Mouse (Mus musculus) bone marrow macrophage, adult 2 months (primary cell): Measurements from ENCODE around the gene Zfp366. TPM values are rescaled to one million over a fixed set of nuclear protein-coding genes. Genes with fewer than 3 reads are reported as not detected.

Experiments used
- H3K27ac ChIP-seq: 2 replicates; pipeline ENCODE4 v1.5.1; 2012; ENCODE audit warnings: low read depth, low read length; ENCODE audit not compliant: insufficient read depth
- H3K4me1 ChIP-seq: 2 replicates; pipeline ENCODE4 v1.6.1; 2012; ENCODE audit warnings: low read length; ENCODE audit not compliant: control insufficient read depth, insufficient read depth
- H3K4me3 ChIP-seq: 2 replicates; pipeline ENCODE4 v1.5.1; 2012; ENCODE audit warnings: mild to moderate bottlenecking, low read length, moderate library complexity; ENCODE audit not compliant: insufficient read depth
- CTCF ChIP-seq: IDR thresholded peaks from 2 replicates; pipeline ENCODE4 v1.5.1; 2012; ENCODE audit warnings: low read depth, mild to moderate bottlenecking, low read length, moderate library complexity
- POLR2A ChIP-seq: IDR thresholded peaks from 2 replicates; pipeline ENCODE4 v1.6.1; 2012; ENCODE audit warnings: mild to moderate bottlenecking, low read depth, low read length, borderline replicate concordance
- polyA plus RNA-seq: library from polyadenylated mRNA; stranded (reverse); fragments of >200 nt; gene quantifications from 2 replicates; pipeline ENCODE4 v1.2.4, GENCODE M21; 2012; ENCODE audit not compliant: missing spikeins, insufficient read depth, insufficient read length

The Zfp366 gene
- polyA plus RNA-seq: 0.25 and 0.31 TPM in 2 replicates

GRCm38 (mm10) chr13:99184155-99184886 is at the start of gene Zfp366:
TSS of gene Zfp366 (plus strand) at chr13:99184823.
- TF ChIP-seq POLR2A (no peak), CTCF (no peak)
- Histone ChIP-seq H3K4me3 (no peak within 1 kb of the TSS), H3K4me1 (peaks cover 10% of the 10 kb centered on the region), H3K27ac (no peak within 1 kb of the TSS)

- Histone ChIP-seq H3K4me3 (no peak overlapping the region), H3K4me1 (no peaks in the 10 kb centered on the region; the same call in 1 of the 2 replicates), H3K27ac (no peak overlapping the region)
- TF ChIP-seq CTCF (no peak), POLR2A (no peak)
These were observed 46.0 kb upstream of the Zfp366 start for GRCm38 (mm10) chr13:99138351-99139255.

GRCm38 (mm10) chr13:99146355-99146871 is 38.2 kb upstream of the Zfp366 start:
- no peaks in the 10 kb centered on the region for H3K4me1 ChIP-seq
- H3K4me3 ChIP-seq: no peak overlapping the region
- TF ChIP-seq POLR2A (no peak), CTCF (no peak)
- no peak overlapping the region for H3K27ac ChIP-seq

GRCm38 (mm10) chr13:99147645-99148111 is 36.9 kb upstream of the Zfp366 start:
- H3K4me1 ChIP-seq: peaks cover 5% of the 10 kb centered on the region; the same call in 1 of the 2 replicates
- TF ChIP-seq POLR2A (no peak), CTCF (no peak)
- H3K4me3 ChIP-seq: no peak overlapping the region
- H3K27ac ChIP-seq: no peak overlapping the region

GRCm38 (mm10) chr13:99149551-99150305 is 34.9 kb upstream of the Zfp366 start:
- TF ChIP-seq CTCF: no peak
- no peak for TF ChIP-seq POLR2A
- Histone ChIP-seq H3K4me3 (no peak overlapping the region), H3K27ac (no peak overlapping the region), H3K4me1 (peaks cover 5% of the 10 kb centered on the region; the same call in 1 of the 2 replicates)

GRCm38 (mm10) chr13:99150626-99151025 is 34.0 kb upstream of the Zfp366 start:
- no peak overlapping the region for H3K4me3 ChIP-seq
- TF ChIP-seq CTCF: no peak
- TF ChIP-seq POLR2A: no peak
- no peak overlapping the region for H3K27ac ChIP-seq
- peaks cover 5% of the 10 kb centered on the region; the same call in 1 of the 2 replicates for H3K4me1 ChIP-seq

GRCm38 (mm10) chr13:99151121-99151520 is 33.5 kb upstream of the Zfp366 start:
- H3K27ac ChIP-seq: no peak overlapping the region

GRCm38 (mm10) chr13:99152305-99152930 is 32.2 kb upstream of the Zfp366 start:
- no peak overlapping the region for H3K4me3 ChIP-seq

More at GRCm38 (mm10) chr13:99151121-99151520, 33.5 kb upstream of the Zfp366 start:
- Histone ChIP-seq H3K4me3 (no peak overlapping the region), H3K4me1 (peaks cover 5% of the 10 kb centered on the region; the same call in 1 of the 2 replicates)
- no peak for TF ChIP-seq POLR2A
- TF ChIP-seq CTCF: no peak

GRCm38 (mm10) chr13:99157709-99158108 is 26.9 kb upstream of the Zfp366 start:
- H3K4me1 ChIP-seq: peaks cover 7% of the 10 kb centered on the region
- TF ChIP-seq POLR2A (no peak), CTCF (no peak)
- H3K27ac ChIP-seq: no peak overlapping the region
- H3K4me3 ChIP-seq: no peak overlapping the region

More at GRCm38 (mm10) chr13:99152305-99152930, 32.2 kb upstream of the Zfp366 start:
- H3K27ac ChIP-seq: no peak overlapping the region
- no peak for TF ChIP-seq POLR2A
- no peak for TF ChIP-seq CTCF
- peaks cover 5% of the 10 kb centered on the region; the same call in 1 of the 2 replicates for H3K4me1 ChIP-seq
